Mouse (Mus musculus) heart, adult 2 months (tissue): ENCODE data around the gene Prdm16.

Source experiments
- CTCF ChIP-seq: fragments of 200-600 bp; IDR thresholded peaks from 2 replicates; pipeline ENCODE4 v1.8.1; 2022; ENCODE audit warnings: antibody characterized with exemption, mild to moderate bottlenecking, moderate library complexity
- EP300 ChIP-seq: fragments of 200-500 bp; IDR thresholded peaks from 2 replicates; pipeline ENCODE4 v1.6.1; 2011; ENCODE audit warnings: low read depth, low read length, control low read depth; ENCODE audit not compliant: insufficient read depth
- POLR2A ChIP-seq: fragments of 200-500 bp; IDR thresholded peaks from 2 replicates; pipeline ENCODE4 v1.6.1; 2011; ENCODE audit warnings: mild to moderate bottlenecking, low read depth, low read length, control low read depth; ENCODE audit not compliant: insufficient read depth

DNA sequence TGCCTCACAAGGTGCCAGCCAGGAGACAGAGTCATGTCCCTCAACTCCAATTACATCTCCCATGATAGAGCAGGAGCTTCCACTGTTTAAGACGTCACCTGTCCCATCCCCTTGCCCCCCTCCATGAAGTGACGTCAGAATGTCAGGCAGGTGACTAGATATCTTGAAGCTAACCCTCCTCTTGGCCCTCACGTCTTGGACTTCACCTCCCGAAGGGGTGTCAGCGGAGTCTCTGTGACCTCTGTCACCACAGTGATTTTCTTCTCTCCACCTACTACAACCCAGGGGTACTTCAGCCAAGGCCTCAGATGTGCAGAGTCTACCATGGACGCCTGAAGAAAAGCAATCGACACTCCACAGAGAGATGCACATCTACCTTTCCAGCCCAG lies 32.2 kb downstream of the Prdm16 start:
- TF ChIP-seq CTCF (no peak), POLR2A (no peak), EP300 (no peak)
